Mouse (Mus musculus) lung, embryonic 16.5 days (tissue): ENCODE measurements around the gene Plcl1. TPM values are rescaled to one million over a fixed set of nuclear protein-coding genes. Genes with fewer than 3 reads are reported as not detected.
"Not testable (repeated sequence)": the region's sequence is repeated elsewhere in the genome, so short reads cannot be mapped to it uniquely, and the experiment has no call there.

Experiments
- ATAC-seq: fragments of 200-750 bp; cut with Nextera tagmentation; 2 replicates; pipeline ENCODE4 v1.8.0; 2017; ENCODE audit warnings: low read depth, mild to moderate bottlenecking, moderate library complexity
- H3K27ac ChIP-seq: fragments of 300-500 bp; sonication (generic); 2 replicates; pipeline ENCODE4 v1.5.1; 2014; ENCODE audit warnings: mild to moderate bottlenecking, control low read depth, low read length
- H3K27me3 ChIP-seq: fragments of 300-500 bp; sonication (generic); 2 replicates; pipeline ENCODE4 v1.6.1; 2014; ENCODE audit warnings: low read depth, low read length, mixed read lengths; ENCODE audit not compliant: control insufficient read depth, insufficient read depth
- H3K36me3 ChIP-seq: fragments of 300-500 bp; sonication (generic); 2 replicates; pipeline ENCODE4 v1.6.1; 2014; ENCODE audit warnings: low read length; ENCODE audit not compliant: control insufficient read depth, insufficient read depth
- H3K4me1 ChIP-seq: fragments of 300-500 bp; sonication (generic); replicated peaks from 2 replicates; pipeline ENCODE4 v1.6.1; 2014; ENCODE audit warnings: low read length, mixed read lengths; ENCODE audit not compliant: control insufficient read depth, insufficient read depth
- H3K4me2 ChIP-seq: fragments of 300-500 bp; sonication (generic); 2 replicates; pipeline ENCODE4 v1.6.1; 2014; ENCODE audit warnings: low read depth, low read length, control low read depth
- H3K4me3 ChIP-seq: fragments of 300-500 bp; sonication (generic); 2 replicates; pipeline ENCODE4 v1.5.1; 2014; ENCODE audit warnings: mild to moderate bottlenecking, low read length, control low read depth
- H3K9ac ChIP-seq: fragments of 300-500 bp; sonication (generic); 2 replicates; pipeline ENCODE4 v1.6.1; 2014; ENCODE audit warnings: low read length, control low read depth
- H3K9me3 ChIP-seq: fragments of 300-500 bp; sonication (generic); 2 replicates; pipeline ENCODE4 v1.6.1; 2016; ENCODE audit warnings: low read length; ENCODE audit not compliant: control insufficient read depth
- WGBS: fragments of 180-500 bp; shearing (Covaris S2); extraction: QIAGEN DNeasy Blood & Tissue Kit; methylation state at CpG from one replicate; pipeline ENCODE4 v1.1.7; 2014; 5-methylcytosine and 5-hydroxymethylcytosine counted together
- polyA plus RNA-seq: library from polyadenylated mRNA; unstranded; fragments of >200 nt; fragmentation: Nextera tagmentation; extraction: Ambion mirVana; gene quantifications from 2 replicates; pipeline ENCODE4 v1.2.1, GENCODE M21; 2015

Plcl1 gene
- polyA plus RNA-seq, 1 experiment from 2014 or later: 2.0 TPM

GRCm38 (mm10) chr1:55499872-55500271 lies 94.2 kb downstream of the Plcl1 start:
- 14% methylated on average over 1 of the region's 1 CpGs for WGBS
- ATAC-seq: no peak
- H3K9me3 ChIP-seq: no peaks in the 10 kb centered on the region; the same call in 1 of the 2 replicates

GRCm38 (mm10) chr1:55500981-55501682 lies 95.4 kb downstream of the Plcl1 start:
- no peak for ATAC-seq
- Histone ChIP-seq H3K27me3 (no peaks in the 10 kb centered on the region), H3K27ac (no peak overlapping the region), H3K4me2 (no peak overlapping the region), H3K9ac (no peak overlapping the region), H3K36me3 (no peaks in the 10 kb centered on the region), H3K4me3 (no peak overlapping the region), H3K9me3 (no peaks in the 10 kb centered on the region; the same call in 1 of the 2 replicates), H3K4me1 (peaks cover 6% of the 10 kb centered on the region; the same call in 1 of the 2 replicates)
- 78% methylated on average over 2 of the region's 2 CpGs for WGBS

More at GRCm38 (mm10) chr1:55499872-55500271, 94.2 kb downstream of the Plcl1 start:
- H3K27ac ChIP-seq: no peak overlapping the region
- H3K4me2 ChIP-seq: no peak overlapping the region
- H3K9ac ChIP-seq: no peak overlapping the region
- no peak overlapping the region for H3K4me3 ChIP-seq
- H3K27me3 ChIP-seq: no peaks in the 10 kb centered on the region
- no peaks in the 10 kb centered on the region for H3K36me3 ChIP-seq
- peaks cover 4% of the 10 kb centered on the region; the same call in 1 of the 2 replicates for H3K4me1 ChIP-seq

- no peak for ATAC-seq
- Histone ChIP-seq H3K4me2 (no peak overlapping the region), H3K9ac (no peak overlapping the region), H3K4me1 (peaks cover 6% of the 10 kb centered on the region; the same call in 1 of the 2 replicates), H3K4me3 (no peak overlapping the region), H3K9me3 (no peaks in the 10 kb centered on the region), H3K27ac (no peak overlapping the region), H3K36me3 (no peaks in the 10 kb centered on the region), H3K27me3 (no peaks in the 10 kb centered on the region)
- WGBS: 50% methylated on average over 4 of the region's 4 CpGs
Measured at GRCm38 (mm10) chr1:55505811-55506210, 100.1 kb downstream of the Plcl1 start.

- H3K27me3 ChIP-seq: no peaks in the 10 kb centered on the region
- no peaks in the 10 kb centered on the region for H3K36me3 ChIP-seq
- no peak overlapping the region for H3K4me3 ChIP-seq
- H3K9me3 ChIP-seq: no peaks in the 10 kb centered on the region
- no peak overlapping the region for H3K9ac ChIP-seq
- H3K4me1 ChIP-seq: peaks cover 6% of the 10 kb centered on the region; the same call in 1 of the 2 replicates
- no peak overlapping the region for H3K27ac ChIP-seq
- no peak for ATAC-seq
- WGBS: 77% methylated on average over 6 of the region's 6 CpGs
- H3K4me2 ChIP-seq: no peak overlapping the region
Measured at GRCm38 (mm10) chr1:55507061-55507460, 101.3 kb downstream of the Plcl1 start.

GRCm38 (mm10) chr1:55509587-55509986 lies 103.9 kb downstream of the Plcl1 start:
- no peak overlapping the region for H3K4me2 ChIP-seq
- no peaks in the 10 kb centered on the region for H3K9me3 ChIP-seq
- ATAC-seq: no peak
- H3K4me1 ChIP-seq: peaks cover 7% of the 10 kb centered on the region; the same call in 1 of the 2 replicates
- H3K36me3 ChIP-seq: no peaks in the 10 kb centered on the region
- H3K27ac ChIP-seq: no peak overlapping the region
- H3K9ac ChIP-seq: no peak overlapping the region
- no peak overlapping the region for H3K4me3 ChIP-seq
- 89% methylated on average over 1 of the region's 1 CpGs for WGBS
- no peaks in the 10 kb centered on the region for H3K27me3 ChIP-seq

GRCm38 (mm10) chr1:55512165-55512564 lies 106.4 kb downstream of the Plcl1 start:
- no peaks in the 10 kb centered on the region for H3K9me3 ChIP-seq
- H3K36me3 ChIP-seq: no peaks in the 10 kb centered on the region
- ATAC-seq: no peak
- no peak overlapping the region for H3K4me3 ChIP-seq
- no peak overlapping the region for H3K9ac ChIP-seq
- no peak overlapping the region for H3K4me2 ChIP-seq
- H3K27me3 ChIP-seq: no peaks in the 10 kb centered on the region
- H3K4me1 ChIP-seq: peaks cover 4% of the 10 kb centered on the region; the same call in 1 of the 2 replicates
- WGBS: 68% methylated on average over 3 of the region's 3 CpGs
- H3K27ac ChIP-seq: no peak overlapping the region

GRCm38 (mm10) chr1:55512799-55513198 lies 107.1 kb downstream of the Plcl1 start:
- not testable (repeated sequence) for H3K4me1 ChIP-seq, H3K9me3 ChIP-seq, H3K27me3 ChIP-seq, H3K27ac ChIP-seq, H3K36me3 ChIP-seq, H3K4me3 ChIP-seq, ATAC-seq, H3K4me2 ChIP-seq, H3K9ac ChIP-seq
- WGBS: 50% methylated on average over 2 of the region's 2 CpGs

- H3K27ac ChIP-seq: no peak overlapping the region
- no peaks in the 10 kb centered on the region for H3K9me3 ChIP-seq
- no peaks in the 10 kb centered on the region for H3K27me3 ChIP-seq
- H3K4me3 ChIP-seq: no peak overlapping the region
- H3K4me1 ChIP-seq: peaks cover 4% of the 10 kb centered on the region; the same call in 1 of the 2 replicates
- H3K9ac ChIP-seq: no peak overlapping the region
- H3K36me3 ChIP-seq: no peaks in the 10 kb centered on the region
- no peak for ATAC-seq
- no peak overlapping the region for H3K4me2 ChIP-seq
Measured at GRCm38 (mm10) chr1:55517182-55517581, 111.5 kb downstream of the Plcl1 start.

GRCm38 (mm10) chr1:55523966-55524365 lies 118.2 kb downstream of the Plcl1 start:
- Histone ChIP-seq H3K9ac (no peak overlapping the region), H3K27ac (no peak overlapping the region), H3K4me1 (peaks cover 6% of the 10 kb centered on the region), H3K4me2 (no peak overlapping the region), H3K36me3 (no peaks in the 10 kb centered on the region), H3K9me3 (no peaks in the 10 kb centered on the region), H3K4me3 (no peak overlapping the region), H3K27me3 (no peaks in the 10 kb centered on the region)
- no peak for ATAC-seq
- WGBS: 88% methylated on average over 1 of the region's 1 CpGs
